Mouse (Mus musculus) brain, embryonic 14.5 days (tissue): ENCODE results near the gene Tmigd1.

Experiments
- CTCF ChIP-seq: fragments of 200-500 bp; IDR thresholded peaks from 2 replicates; pipeline ENCODE4 v1.5.1; 2012; ENCODE audit warnings: inconsistent platforms, mild to moderate bottlenecking, moderate library complexity, borderline replicate concordance; ENCODE audit not compliant: insufficient read depth, insufficient read length; ENCODE audit errors: extremely low read depth
- POLR2A ChIP-seq: fragments of 200-500 bp; IDR thresholded peaks from 2 replicates; pipeline ENCODE4 v1.6.1; 2012; ENCODE audit warnings: mild to moderate bottlenecking, inconsistent platforms, borderline replicate concordance; ENCODE audit not compliant: poor library complexity, insufficient read depth, insufficient read length, severe bottlenecking; ENCODE audit errors: extremely low read depth

DNA sequence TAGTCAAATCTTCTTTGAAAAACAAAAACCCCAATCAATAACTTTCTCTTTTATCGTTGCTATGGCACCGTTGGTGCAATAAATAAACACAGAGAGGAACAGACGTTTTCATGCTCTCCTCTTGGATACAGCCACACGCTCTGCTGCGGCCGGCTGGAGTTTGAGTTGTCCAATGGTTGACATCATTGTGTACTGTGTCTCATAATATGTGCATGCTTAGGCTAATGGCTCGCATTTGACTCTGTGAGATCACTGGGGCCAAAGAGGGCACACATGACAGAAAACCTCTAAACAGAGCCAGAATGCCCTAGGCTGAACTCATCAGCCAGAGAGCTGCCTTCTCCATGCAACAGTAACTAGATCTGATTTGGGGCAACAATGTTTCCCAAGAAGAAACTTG, 12.4 kb downstream of the Tmigd1 start:
- no peak for TF ChIP-seq POLR2A
- no peak for TF ChIP-seq CTCF
